Mouse (Mus musculus): Measurements from ENCODE around the gene Fam168a.

DNA sequence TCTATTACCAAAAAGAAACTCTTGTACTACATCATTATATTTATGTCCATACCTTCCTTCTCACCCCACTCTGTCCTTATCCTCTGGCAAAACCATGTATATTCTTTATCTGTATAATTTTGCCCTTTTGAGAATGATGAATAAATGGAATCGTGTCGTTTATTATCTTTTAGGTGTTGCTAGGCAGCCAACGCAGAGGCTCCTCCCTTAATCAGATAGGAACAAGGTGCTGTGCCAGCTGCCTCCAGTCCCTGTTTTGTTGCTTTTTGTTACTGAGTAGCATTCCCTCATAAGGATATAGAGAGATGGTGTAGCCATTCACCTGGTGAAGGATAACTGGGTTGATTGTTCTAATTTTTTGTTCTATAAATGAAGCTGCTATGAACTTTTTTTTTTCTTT is 29.7 kb downstream of the Fam168a start:
- TF ChIP-seq CTCF (IDR thresholded peaks at IDR 0.05; ENCODE audit: low read depth, low read length) (no peak), GATA1 (IDR thresholded peaks at IDR 0.05; ENCODE audit: borderline replicate concordance, low read length) (no peak), TAL1 (conservative IDR thresholded peaks at IDR 0.05; ENCODE audit: low read depth, low read length) (no peak)

Data from G1E (cell line).